Mouse (Mus musculus) Muller cell, postnatal 12 days (primary cell): ENCODE data around the gene Fam122b.
A peak's percentile ranks its signal among the peaks of the same experiment; 100 is the strongest.
"Not testable (repeated sequence)": the region's sequence is repeated elsewhere in the genome, so short reads cannot be mapped to it uniquely, and the experiment has no call there.

ENCODE experiments used
- DNase-seq: peaks from one replicate; pipeline ENCODE4 v3.0.0-alpha.2; 2015; ENCODE audit errors: inconsistent ontology term

Fam122b gene

GRCm38 (mm10) chrX:53269289-53270062 lies at the start of gene Fam122b:
Gene Fam122b, minus strand, starts transcription at chrX:53269805.
- peak; percentile 93 for DNase-seq

GRCm38 (mm10) chrX:53287924-53288323 lies 18.3 kb upstream of the Fam122b start:
- DNase-seq: no peak

GRCm38 (mm10) chrX:53273124-53273523 lies 3.5 kb upstream of the Fam122b start, which contains the start of gene Fam122c:
Gene Fam122c, plus strand, starts transcription at chrX:53273424.
- DNase-seq: no peak

- DNase-seq: not testable (repeated sequence)
Measured at GRCm38 (mm10) chrX:53271628-53272027, 2.0 kb upstream of the Fam122b start.

- no peak for DNase-seq
Measured at GRCm38 (mm10) chrX:53270063-53270432, 443 bp upstream of the Fam122b start.

GRCm38 (mm10) chrX:53268856-53269255 lies 749 bp downstream of the Fam122b start:
- peak; percentile 78 for DNase-seq

GRCm38 (mm10) chrX:53266186-53266585 lies 3.4 kb downstream of the Fam122b start:
- no peak for DNase-seq

GRCm38 (mm10) chrX:53255195-53255594 lies 14.4 kb downstream of the Fam122b start:
- DNase-seq: no peak

GRCm38 (mm10) chrX:53240011-53240410 lies 29.6 kb downstream of the Fam122b start, which contains the start of gene Plac1:
Gene Plac1, minus strand, starts transcription at chrX:53240111.
- DNase-seq: no peak

- DNase-seq: no peak
Measured at GRCm38 (mm10) chrX:53237971-53238370, 31.6 kb downstream of the Fam122b start.

- no peak for DNase-seq
Measured at GRCm38 (mm10) chrX:53236404-53236803, 33.2 kb downstream of the Fam122b start.

- no peak for DNase-seq
Measured at GRCm38 (mm10) chrX:53233689-53234088, 35.9 kb downstream of the Fam122b start.

GRCm38 (mm10) chrX:53231965-53232364 lies 37.6 kb downstream of the Fam122b start:
- DNase-seq: no peak

GRCm38 (mm10) chrX:53224353-53224944 lies 45.2 kb downstream of the Fam122b start:
- no peak for DNase-seq

GRCm38 (mm10) chrX:53220855-53221254 lies 48.8 kb downstream of the Fam122b start:
- DNase-seq: no peak

GRCm38 (mm10) chrX:53214557-53215229 lies 54.9 kb downstream of the Fam122b start:
- peak; percentile 84 for DNase-seq

- DNase-seq: no peak
Measured at GRCm38 (mm10) chrX:53213838-53214237, 55.8 kb downstream of the Fam122b start.

- DNase-seq: no peak
Measured at GRCm38 (mm10) chrX:53212485-53212884, 57.1 kb downstream of the Fam122b start.

GRCm38 (mm10) chrX:53211756-53212483 lies 57.7 kb downstream of the Fam122b start:
- DNase-seq: peak; percentile 52

- DNase-seq: peak; percentile 8
Measured at GRCm38 (mm10) chrX:53209431-53209830, 60.2 kb downstream of the Fam122b start.

GRCm38 (mm10) chrX:53204690-53205311 lies 64.8 kb downstream of the Fam122b start:
- DNase-seq: no peak
